In genomic region chr3:154327110-154327882, GRCm38 (mm10) we compare ENCODE assay signal across 12 mouse cellular contexts. TPM values are rescaled to one million over a fixed set of nuclear protein-coding genes. Genes with fewer than 3 reads are reported as not detected.
DNase-seq lines count a peak whose midpoint lies in the region; ATAC-seq and TF ChIP-seq lines count a peak whose summit lies in the region.
"Had no signal": no experiment of that assay in that cellular context is flagged by ENCODE, and none has a peak within 500 bp of the region (broad histone marks: within the 10 kb centered on the region; RNA-seq: fewer than 3 reads in every experiment).

No protein-coding gene starts in this region.

- no peak overlapping the region for H3K4me2 ChIP-seq in hindbrain, embryonic 11.5 days (replicated peaks; ENCODE audit: low read depth, low read length)
- no peak overlapping the region for H3K4me2 ChIP-seq in hindbrain, postnatal 0 days (ENCODE audit: low read depth, low read length)
- no peak overlapping the region for H3K4me2 ChIP-seq in intestine, embryonic 14.5 days (ENCODE audit: low read length)
- H3K4me2 ChIP-seq in neural tube, embryonic 12.5 days (replicated peaks) = peak overlapping the region; percentile 78; the same call in 1 of the 2 replicates

- TF ChIP-seq CTCF in hindbrain, postnatal 0 days (IDR thresholded peaks at IDR 0.05; ENCODE audit: low read depth) = no peak

- no peaks in the 10 kb centered on the region for H3K36me3 ChIP-seq in hindbrain, embryonic 11.5 days (ENCODE audit: control insufficient read depth, insufficient read depth, low read length)
- no peaks in the 10 kb centered on the region for H3K36me3 ChIP-seq in hindbrain, postnatal 0 days (ENCODE audit: insufficient read depth, low read length)
- H3K36me3 ChIP-seq in embryonic facial prominence, embryonic 10.5 days (replicated peaks) = peaks cover under 1% of the 10 kb centered on the region
- H3K36me3 ChIP-seq in intestine, embryonic 14.5 days (ENCODE audit: control insufficient read depth, insufficient read depth, low read length) = no peaks in the 10 kb centered on the region
- no peaks in the 10 kb centered on the region for H3K36me3 ChIP-seq in neural tube, embryonic 12.5 days

- DNase-seq in hindbrain, embryonic 11.5 days (ENCODE audit: low spot score) = peak; percentile 63
- DNase-seq in hindbrain, postnatal 0 days (ENCODE audit: low spot score) = no peak
- DNase-seq in embryonic facial prominence, embryonic 10.5 days (ENCODE audit: low spot score) = peak; percentile 39
- DNase-seq in intestine, embryonic 14.5 days (ENCODE audit: low spot score) = peak; percentile 73
- DNase-seq in adipocyte (ENCODE audit: low spot score) = no peak
- no peak for DNase-seq in left cerebral cortex, adult 8-10 months (ENCODE audit: low spot score in 2 of 2)
- DNase-seq: cerebellum, adult 11-12 months; layer of hippocampus, adult 9-11 months had no signal

- H3K27me3 ChIP-seq in hindbrain, embryonic 11.5 days (ENCODE audit: control insufficient read depth, insufficient read depth, low read length) = peaks cover 61% of the 10 kb centered on the region
- peaks cover 67% of the 10 kb centered on the region for H3K27me3 ChIP-seq in hindbrain, postnatal 0 days (ENCODE audit: insufficient read depth, low read length)
- H3K27me3 ChIP-seq in embryonic facial prominence, embryonic 10.5 days (replicated peaks; ENCODE audit: low read depth, poor library complexity, severe bottlenecking) = peaks cover 97% of the 10 kb centered on the region
- peaks cover 96% of the 10 kb centered on the region for H3K27me3 ChIP-seq in intestine, embryonic 14.5 days (replicated peaks; ENCODE audit: control insufficient read depth, insufficient read depth, low read length)
- peaks cover 76% of the 10 kb centered on the region for H3K27me3 ChIP-seq in neural tube, embryonic 12.5 days (replicated peaks)

- peak overlapping the region; percentile 35 for H3K4me3 ChIP-seq in hindbrain, embryonic 11.5 days (ENCODE audit: low read depth, low read length)
- H3K4me3 ChIP-seq in hindbrain, postnatal 0 days (ENCODE audit: low read length) = no peak overlapping the region
- peak overlapping the region; percentile 74 for H3K4me3 ChIP-seq in embryonic facial prominence, embryonic 10.5 days
- no peak overlapping the region for H3K4me3 ChIP-seq in intestine, embryonic 14.5 days (ENCODE audit: low read depth, low read length)
- no peak overlapping the region for H3K4me3 ChIP-seq in neural tube, embryonic 12.5 days

- no peaks in the 10 kb centered on the region for H3K9me3 ChIP-seq in hindbrain, embryonic 11.5 days (ENCODE audit: control insufficient read depth, low read length)
- H3K9me3 ChIP-seq in hindbrain, postnatal 0 days (ENCODE audit: low read length) = no peaks in the 10 kb centered on the region
- no peaks in the 10 kb centered on the region for H3K9me3 ChIP-seq in embryonic facial prominence, embryonic 10.5 days
- H3K9me3 ChIP-seq in intestine, embryonic 14.5 days (ENCODE audit: control insufficient read depth, low read length) = no peaks in the 10 kb centered on the region
- H3K9me3 ChIP-seq in neural tube, embryonic 12.5 days = no peaks in the 10 kb centered on the region

- 1% methylated on average over 13 of the region's 13 CpGs for WGBS in hindbrain, embryonic 11.5 days
- WGBS in hindbrain, postnatal 0 days = 4% methylated on average over 13 of the region's 13 CpGs
- WGBS in embryonic facial prominence, embryonic 10.5 days = 2% methylated on average over 13 of the region's 13 CpGs
- WGBS in intestine, embryonic 14.5 days = 3% methylated on average over 13 of the region's 13 CpGs
- WGBS in neural tube, embryonic 12.5 days = 2% methylated on average over 13 of the region's 13 CpGs

- no peak overlapping the region for H3K27ac ChIP-seq in hindbrain, embryonic 11.5 days (ENCODE audit: low read depth, low read length)
- H3K27ac ChIP-seq in hindbrain, postnatal 0 days = no peak overlapping the region
- H3K27ac ChIP-seq in embryonic facial prominence, embryonic 10.5 days (replicated peaks) = peak overlapping the region; percentile 94
- H3K27ac ChIP-seq in intestine, embryonic 14.5 days (ENCODE audit: low read depth) = no peak overlapping the region
- no peak overlapping the region for H3K27ac ChIP-seq in neural tube, embryonic 12.5 days
- H3K27ac ChIP-seq: liver, embryonic 14.5 days had no signal

- no peak overlapping the region for H3K9ac ChIP-seq in hindbrain, embryonic 11.5 days (ENCODE audit: low read depth, low read length)
- no peak overlapping the region for H3K9ac ChIP-seq in hindbrain, postnatal 0 days (replicated peaks; ENCODE audit: low read length)
- H3K9ac ChIP-seq in intestine, embryonic 14.5 days (ENCODE audit: low read length) = no peak overlapping the region
- no peak overlapping the region for H3K9ac ChIP-seq in neural tube, embryonic 12.5 days
- H3K9ac ChIP-seq: liver, embryonic 14.5 days had no signal

- peaks cover 16% of the 10 kb centered on the region for H3K4me1 ChIP-seq in hindbrain, embryonic 11.5 days (replicated peaks; ENCODE audit: control insufficient read depth, insufficient read depth, low read length)
- no peaks in the 10 kb centered on the region for H3K4me1 ChIP-seq in hindbrain, postnatal 0 days (ENCODE audit: insufficient read depth, low read length)
- peaks cover 29% of the 10 kb centered on the region for H3K4me1 ChIP-seq in embryonic facial prominence, embryonic 10.5 days
- peaks cover 6% of the 10 kb centered on the region; the same call in 1 of the 2 replicates for H3K4me1 ChIP-seq in intestine, embryonic 14.5 days (replicated peaks; ENCODE audit: control insufficient read depth, insufficient read depth, low read length)
- H3K4me1 ChIP-seq in neural tube, embryonic 12.5 days = peaks cover 22% of the 10 kb centered on the region

- ATAC-seq in hindbrain, embryonic 11.5 days (ENCODE audit: low FRiP score) = no peak
- ATAC-seq in hindbrain, postnatal 0 days = no peak; the same call in 1 of the 2 replicates
- ATAC-seq in intestine, embryonic 14.5 days (replicated peaks; ENCODE audit: low FRiP score, low TSS enrichment, low read depth) = no peak
- ATAC-seq in neural tube, embryonic 12.5 days (ENCODE audit: low FRiP score, low read depth) = 0 out of 2 replicates have a peak, but pooled peaks have one; percentile 1
- ATAC-seq in granulocyte monocyte progenitor cell, adult 5-6 weeks (replicated peaks; ENCODE audit: poor library complexity, severe bottlenecking) = no peak

RNA-seq across cellular contexts. Expression of gene Lhx8, which starts 3.2 kb away (rescaled TPM):
- 1.2 and 2.7 TPM in 2 replicates for polyA plus RNA-seq in hindbrain, embryonic 11.5 days (2014; fragmentation: Nextera tagmentation; extraction: Ambion mirVana)
- not detected in 2 replicates for total RNA-seq in hindbrain, postnatal 0 days (2014; rRNA removed)
- polyA plus RNA-seq in hindbrain, postnatal 0 days (2015; fragmentation: Nextera tagmentation; extraction: Ambion mirVana) = 0.20 and 0.21 TPM in 2 replicates
- 59.5 and 63.6 TPM in 2 replicates for polyA plus RNA-seq in embryonic facial prominence, embryonic 10.5 days (2016; fragmentation: Nextera tagmentation; extraction: Ambion mirVana)
- polyA plus RNA-seq in intestine, embryonic 14.5 days (2014; fragmentation: Nextera tagmentation; extraction: Ambion mirVana) = not detected in 2 replicates
- polyA plus RNA-seq in neural tube, embryonic 12.5 days (2016; fragmentation: Nextera tagmentation; extraction: Ambion mirVana) = 0.43 and 0.54 TPM in 2 replicates
- total RNA-seq in granulocyte monocyte progenitor cell, adult 5-6 weeks (2014; fragmentation: Nextera tagmentation) = not detected in 2 replicates
- not detected in 2 replicates for total RNA-seq in granulocyte monocyte progenitor cell, adult 5-6 weeks (2017)
- total RNA-seq in left cerebral cortex, adult 8-10 months (2022) = 1 to 10 TPM; 2.5 to 5.8 (median 4.7) TPM
- total RNA-seq: heart, postnatal 14 days had no signal

Comparison
In these comparisons a context has a peak if more than half of its experiments do, and no peak if none do; other contexts are left out.
1. DNase-seq: peak in hindbrain, embryonic 11.5 days (single experiment), embryonic facial prominence, embryonic 10.5 days (single experiment) and intestine, embryonic 14.5 days (single experiment); none in hindbrain, postnatal 0 days (single experiment), adipocyte (single experiment) and left cerebral cortex, adult 8-10 months (0 of 2).
2. H3K4me3 ChIP-seq: peak in hindbrain, embryonic 11.5 days (single experiment) and embryonic facial prominence, embryonic 10.5 days (single experiment); none in hindbrain, postnatal 0 days (single experiment), intestine, embryonic 14.5 days (single experiment) and neural tube, embryonic 12.5 days (single experiment).
3. RNA of gene Lhx8, which starts 3.2 kb away (polyA plus RNA-seq): 59.5 to 63.6 TPM in embryonic facial prominence, embryonic 10.5 days; 1.2 to 2.7 TPM in hindbrain, embryonic 11.5 days, 0.43 to 0.54 TPM in neural tube, embryonic 12.5 days, 0.20 to 0.21 TPM in hindbrain, postnatal 0 days and not detected in intestine, embryonic 14.5 days; every median in the first group is over 10 times any median in the second.